Mouse (Mus musculus): ENCODE data around the gene 4931408C20Rik. TPM values are rescaled to one million over a fixed set of nuclear protein-coding genes. Genes with fewer than 3 reads are reported as not detected.

Gene 4931408C20Rik
- not detected for total RNA-seq (2021)
- long read RNA-seq, experiment 1, result 0 reads
- long read RNA-seq, experiment 2, result 0 reads

DNA sequence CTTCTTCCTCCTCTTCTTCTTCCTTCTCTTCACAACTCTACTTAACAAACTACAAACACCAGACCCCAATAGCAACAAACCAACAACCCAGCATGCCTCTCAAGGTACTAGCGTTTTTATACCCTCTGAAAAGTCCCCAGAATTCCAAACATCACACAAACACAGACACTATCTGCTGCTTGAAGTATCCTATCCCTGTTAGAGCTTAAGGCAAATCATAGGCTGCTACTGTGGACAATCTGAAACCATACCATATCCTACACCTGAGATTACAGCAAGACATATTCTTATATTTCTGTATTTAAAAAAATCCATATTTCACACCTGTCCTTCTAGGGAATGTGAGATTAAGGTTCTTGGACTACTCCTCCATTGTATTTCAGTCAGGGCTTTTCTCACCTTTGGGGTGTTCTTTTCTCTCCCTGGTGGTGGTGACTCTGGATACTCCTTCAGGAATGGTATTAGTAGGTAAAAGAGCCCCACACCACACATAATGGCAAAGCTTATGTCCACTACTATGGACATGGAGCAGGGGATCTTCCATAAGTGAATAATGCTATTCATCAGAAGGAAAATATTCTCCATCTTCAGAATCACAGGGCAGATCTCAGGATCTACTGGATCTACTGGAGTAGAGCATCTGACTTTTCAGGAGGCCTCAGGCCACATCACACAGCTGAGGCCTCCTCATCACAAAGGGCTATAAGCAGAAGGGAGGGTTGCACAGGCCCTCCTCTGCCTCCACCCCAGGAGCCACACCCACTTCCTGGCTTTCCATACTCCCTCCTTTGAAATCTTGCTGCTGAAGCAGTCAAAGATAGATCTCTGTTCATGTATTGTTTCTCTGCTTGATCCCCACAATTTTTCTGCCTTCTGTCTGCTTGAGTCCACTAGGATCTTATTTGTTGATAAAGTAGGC is at the start of gene 4931408C20Rik:
TSS of gene 4931408C20Rik (minus strand) at position 619 of the 919 bp plus-strand sequence.
- intact Hi-C loops (cut with DNase I), result no loop called here
- DNase-seq, result peak; percentile 21 to 23

DNA sequence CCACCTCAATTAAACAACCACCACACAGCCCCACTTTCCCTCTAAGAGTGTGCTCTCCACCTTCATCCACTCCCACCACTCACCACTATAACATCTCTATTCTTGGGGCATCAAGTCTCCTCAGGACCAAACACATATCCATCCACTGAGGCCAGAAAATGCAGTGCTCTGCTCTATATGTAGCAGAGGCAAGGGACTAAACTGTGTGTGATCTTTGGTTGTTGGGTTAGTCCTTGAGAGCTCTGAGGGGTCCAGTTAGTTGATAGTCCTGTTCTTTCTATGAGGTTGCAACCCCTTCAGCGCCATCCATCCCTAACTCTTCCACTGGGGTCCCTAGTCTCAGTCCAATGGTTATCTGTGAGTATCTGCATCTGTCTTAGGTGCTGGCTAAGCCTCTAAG is 666 bp upstream of the 4931408C20Rik start:
- no peak for DNase-seq
- intact Hi-C loops (cut with DNase I), result no loop called here

DNA sequence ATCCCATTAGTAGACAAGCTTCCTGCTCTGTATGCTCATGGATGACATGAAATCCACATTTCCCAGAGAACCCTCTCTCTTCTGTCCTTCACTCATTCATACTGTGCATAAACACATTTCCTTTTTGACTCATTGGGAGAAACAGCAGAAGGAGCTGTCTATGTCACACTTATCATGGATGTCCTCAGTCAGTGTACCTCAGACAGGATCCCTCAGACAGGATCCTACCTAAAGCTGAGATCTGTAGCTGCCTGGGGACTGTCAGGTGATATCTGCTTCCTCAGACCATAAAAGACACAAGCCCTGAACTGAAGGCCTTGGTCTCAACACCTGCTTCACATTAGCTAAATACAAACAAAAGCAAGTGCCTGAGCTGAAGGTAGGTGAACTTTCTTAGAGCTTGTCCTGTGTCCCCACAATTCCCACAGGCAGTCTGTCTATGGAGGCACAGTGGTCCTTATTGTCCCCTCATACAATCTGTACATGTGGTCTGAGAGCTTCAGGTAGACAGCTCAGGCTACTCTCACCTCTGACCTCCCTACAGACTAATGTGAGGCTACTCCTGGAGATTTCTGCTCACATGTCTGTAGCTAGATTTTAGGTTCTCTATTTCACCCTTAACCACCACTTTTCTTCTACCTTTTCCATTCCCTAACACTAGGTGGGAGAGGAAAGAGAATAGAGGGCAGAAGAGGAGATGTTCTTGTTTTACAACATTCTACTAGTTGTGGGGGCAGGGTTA is 1.1 kb downstream of the 4931408C20Rik start:
- intact Hi-C loops (cut with DNase I), result no loop called here
- no peak for DNase-seq

DNA sequence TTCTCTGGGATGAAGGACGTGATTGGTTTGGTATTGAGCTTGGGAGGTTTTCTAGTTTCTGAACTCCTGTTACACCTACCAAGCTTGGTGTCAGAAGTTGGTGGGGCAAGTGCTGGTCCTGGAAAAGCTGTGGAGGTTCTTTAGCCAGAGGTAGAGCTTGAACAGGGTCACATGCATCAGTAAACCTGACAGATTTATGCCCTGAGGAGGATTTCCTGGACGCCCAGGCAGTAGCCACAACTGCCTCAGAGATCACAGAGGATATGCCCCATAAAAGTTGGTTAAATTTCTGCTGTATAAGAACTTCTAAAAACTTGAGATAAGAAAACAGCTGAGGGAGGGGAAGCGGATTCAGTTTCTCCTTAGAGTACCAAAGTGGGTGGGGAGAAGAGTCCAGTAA is 1.9 kb downstream of the 4931408C20Rik start:
- no peak for DNase-seq
- intact Hi-C loops (cut with DNase I), result no loop called here

DNA sequence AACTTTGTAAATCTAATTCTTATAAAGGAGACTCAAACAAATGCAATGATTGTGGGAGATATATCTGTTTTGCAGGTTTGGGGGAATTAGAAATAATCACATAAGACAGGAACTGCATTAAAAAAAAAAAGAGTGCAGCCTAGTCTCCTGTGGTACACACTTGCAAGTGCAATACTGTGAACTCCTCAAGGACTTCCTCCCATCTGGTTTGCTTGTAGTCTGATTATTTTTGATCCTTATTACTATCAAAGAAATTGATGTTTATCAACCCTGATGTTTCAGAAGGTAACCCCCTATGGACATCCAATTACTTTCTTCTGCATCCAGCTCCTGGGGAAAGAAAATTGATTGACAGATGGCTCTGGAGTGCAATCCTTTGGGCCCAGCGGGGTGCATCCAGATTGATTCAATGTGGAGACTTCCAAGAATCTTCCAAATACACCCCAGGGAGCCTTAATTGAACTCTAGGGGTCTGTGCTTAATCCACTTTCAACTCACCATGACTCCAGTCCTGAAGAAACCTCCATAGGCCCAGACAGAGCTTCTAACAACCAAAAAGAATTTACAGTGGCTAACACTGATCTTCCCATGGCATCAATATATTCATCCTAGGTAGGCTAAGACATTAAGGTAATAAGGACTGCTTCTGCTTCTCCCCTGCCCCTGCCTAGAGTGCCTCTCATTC is 37.4 kb downstream of the 4931408C20Rik start:
- intact Hi-C loops (cut with DNase I), result no loop called here
- no peak for DNase-seq

DNA sequence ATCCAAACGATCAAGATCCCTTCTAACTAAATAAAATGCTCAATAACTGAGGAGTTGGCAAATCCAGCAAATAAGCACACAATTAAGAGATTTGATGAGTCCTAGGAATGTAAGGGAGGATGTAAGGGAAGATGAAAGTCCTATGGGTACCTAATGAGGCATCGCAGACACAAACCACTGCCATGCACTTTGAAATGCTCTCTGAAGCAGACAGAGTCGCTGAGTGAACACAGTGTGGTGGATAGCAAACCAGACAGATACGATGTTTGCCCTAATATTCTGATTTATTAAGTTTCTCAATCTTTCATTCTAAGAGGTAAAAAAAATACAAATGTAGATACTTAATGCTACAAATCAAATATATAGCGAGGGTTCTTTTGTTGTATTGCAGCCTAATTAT is 51.2 kb downstream of the 4931408C20Rik start:
- no peak for DNase-seq
- intact Hi-C loops (cut with DNase I), result no loop called here

Measured in gastrocnemius, postnatal 36 days (tissue).